Mouse (Mus musculus) stomach, embryonic 16.5 days (tissue): Measurements from ENCODE around the gene Defb36. TPM values are rescaled to one million over a fixed set of nuclear protein-coding genes. Genes with fewer than 3 reads are reported as not detected.

ENCODE experiments used
- ATAC-seq: fragments of 200-750 bp; cut with Nextera tagmentation; 2 replicates; pipeline ENCODE4 v1.8.0; 2017; ENCODE audit warnings: moderate number of reproducible peaks, moderate TSS enrichment; ENCODE audit not compliant: insufficient read depth, low FRiP score
- H3K27ac ChIP-seq: fragments of 300-500 bp; sonication (generic); 2 replicates; pipeline ENCODE4 v1.5.1; 2014; ENCODE audit warnings: low read length
- H3K27me3 ChIP-seq: fragments of 300-500 bp; sonication (generic); 2 replicates; pipeline ENCODE4 v1.6.1; 2014; ENCODE audit warnings: low read length, control low read depth, mixed read lengths; ENCODE audit not compliant: control insufficient read depth, insufficient read depth
- H3K36me3 ChIP-seq: fragments of 300-500 bp; sonication (generic); 2 replicates; pipeline ENCODE4 v1.6.1; 2014; ENCODE audit warnings: low read length; ENCODE audit not compliant: control insufficient read depth, insufficient read depth
- H3K4me1 ChIP-seq: fragments of 300-500 bp; sonication (generic); 2 replicates; pipeline ENCODE4 v1.6.1; 2014; ENCODE audit warnings: low read length, control low read depth, mixed read lengths; ENCODE audit not compliant: control insufficient read depth, insufficient read depth
- H3K4me2 ChIP-seq: fragments of 300-500 bp; sonication (generic); 2 replicates; pipeline ENCODE4 v1.6.1; 2014; ENCODE audit warnings: low read depth, low read length, mixed read lengths
- H3K4me3 ChIP-seq: fragments of 300-500 bp; sonication (generic); replicated peaks from 2 replicates; pipeline ENCODE4 v1.5.1; 2014; ENCODE audit warnings: mild to moderate bottlenecking, low read length
- H3K9ac ChIP-seq: fragments of 300-500 bp; sonication (generic); 2 replicates; pipeline ENCODE4 v1.6.1; 2014; ENCODE audit warnings: low read length
- H3K9me3 ChIP-seq: fragments of 300-500 bp; sonication (generic); replicated peaks from 2 replicates; pipeline ENCODE4 v1.6.1; 2016; ENCODE audit warnings: low read length, control low read depth; ENCODE audit not compliant: control insufficient read depth
- WGBS: fragments of 180-500 bp; shearing (Covaris S2); extraction: QIAGEN DNeasy Blood & Tissue Kit; methylation state at CpG from one replicate; pipeline ENCODE4 v1.1.7; 2014; 5-methylcytosine and 5-hydroxymethylcytosine counted together
- polyA plus RNA-seq: library from polyadenylated mRNA; unstranded; fragments of >200 nt; fragmentation: Nextera tagmentation; extraction: Ambion mirVana; gene quantifications from 2 replicates; pipeline ENCODE4 v1.2.1, GENCODE M21; 2015

The Defb36 gene
- polyA plus RNA-seq, 1 experiment from 2014 or later = not detected

- H3K9ac ChIP-seq = peak overlapping the region; percentile 25; the same call in 1 of the 2 replicates
- no peaks in the 10 kb centered on the region for H3K27me3 ChIP-seq
- 0 out of 2 replicates have a peak overlapping the region, but pooled peaks have one; percentile 17 for H3K4me2 ChIP-seq
- no peaks in the 10 kb centered on the region for H3K9me3 ChIP-seq
- WGBS = 20% methylated on average over 11 of the region's 11 CpGs
- H3K4me3 ChIP-seq = no peak overlapping the region
- peak; percentile 65 for ATAC-seq
- H3K36me3 ChIP-seq = no peaks in the 10 kb centered on the region
- H3K4me1 ChIP-seq = peaks cover 19% of the 10 kb centered on the region
- peak overlapping the region; percentile 96 for H3K27ac ChIP-seq
Observed at GRCm38 (mm10) chr2:152639406-152640113, 35.4 kb downstream of the Defb36 start.

- ATAC-seq = peak; percentile 73
- no peaks in the 10 kb centered on the region for H3K27me3 ChIP-seq
- no peak overlapping the region for H3K9ac ChIP-seq
- peak overlapping the region; percentile 47 for H3K27ac ChIP-seq
- peaks cover 12% of the 10 kb centered on the region; the same call in 1 of the 2 replicates for H3K4me1 ChIP-seq
- no peak overlapping the region for H3K4me2 ChIP-seq
- H3K4me3 ChIP-seq = no peak overlapping the region
- no peaks in the 10 kb centered on the region for H3K36me3 ChIP-seq
- 48% methylated on average over 10 of the region's 10 CpGs for WGBS
- H3K9me3 ChIP-seq = no peaks in the 10 kb centered on the region
Observed at GRCm38 (mm10) chr2:152652901-152653620, 48.9 kb downstream of the Defb36 start.

- no peak for ATAC-seq
- no peaks in the 10 kb centered on the region for H3K27me3 ChIP-seq
Observed at GRCm38 (mm10) chr2:152653874-152654715, 50.0 kb downstream of the Defb36 start.

GRCm38 (mm10) chr2:152657398-152657797 lies 53.3 kb downstream of the Defb36 start:
- Histone ChIP-seq H3K27me3 (no peaks in the 10 kb centered on the region), H3K27ac (no peak overlapping the region), H3K9ac (no peak overlapping the region), H3K36me3 (no peaks in the 10 kb centered on the region), H3K9me3 (no peaks in the 10 kb centered on the region), H3K4me3 (no peak overlapping the region), H3K4me2 (no peak overlapping the region), H3K4me1 (peaks cover 10% of the 10 kb centered on the region; the same call in 1 of the 2 replicates)
- ATAC-seq = no peak
- 53% methylated on average over 10 of the region's 10 CpGs for WGBS

More at GRCm38 (mm10) chr2:152653874-152654715, 50.0 kb downstream of the Defb36 start:
- H3K36me3 ChIP-seq = no peaks in the 10 kb centered on the region
- no peak overlapping the region for H3K4me3 ChIP-seq
- WGBS = 38% methylated on average over 14 of the region's 14 CpGs
- H3K4me2 ChIP-seq = no peak overlapping the region
- peaks cover 10% of the 10 kb centered on the region; the same call in 1 of the 2 replicates for H3K4me1 ChIP-seq
- 0 out of 2 replicates have a peak overlapping the region, but pooled peaks have one; percentile 21 for H3K9ac ChIP-seq
- no peaks in the 10 kb centered on the region for H3K9me3 ChIP-seq
- no peak overlapping the region for H3K27ac ChIP-seq

GRCm38 (mm10) chr2:152661163-152661562 lies 57.0 kb downstream of the Defb36 start:
- no peaks in the 10 kb centered on the region for H3K9me3 ChIP-seq
- no peak overlapping the region for H3K4me2 ChIP-seq
- 72% methylated on average over 6 of the region's 6 CpGs for whole genome bisulfite sequencing
- no peak overlapping the region for H3K9ac ChIP-seq
- no peak overlapping the region for H3K27ac ChIP-seq
- H3K4me3 ChIP-seq = no peak overlapping the region
- no peaks in the 10 kb centered on the region for H3K36me3 ChIP-seq
- no peak for ATAC-seq
- no peaks in the 10 kb centered on the region for H3K4me1 ChIP-seq
- H3K27me3 ChIP-seq = no peaks in the 10 kb centered on the region

Other genes with a start within 250 kb of the Defb36 start
- gene Nrsn2, start 227.7 kb upstream of the Defb36 start, polyA plus RNA-seq = 1.8 and 2.3 TPM in 2 replicates
- gene Sox12, start 206.3 kb upstream of the Defb36 start, polyA plus RNA-seq = 4.5 and 5.2 TPM in 2 replicates
- gene Zcchc3, start 189.3 kb upstream of the Defb36 start, polyA plus RNA-seq = 17.1 and 19.9 TPM in 2 replicates
- gene 6820408C15Rik, start 188.7 kb upstream of the Defb36 start, polyA plus RNA-seq = 0.26 and 0.79 TPM in 2 replicates
- not detected in 2 replicates for gene Defb23, start 139.7 kb upstream of the Defb36 start, polyA plus RNA-seq
- not detected in 2 replicates for gene Defb20, start 127.3 kb upstream of the Defb36 start, polyA plus RNA-seq
- not detected in 2 replicates for gene Defb22, start 114.2 kb upstream of the Defb36 start, polyA plus RNA-seq
- not detected in 2 replicates for gene Defb26, start 92.6 kb upstream of the Defb36 start, polyA plus RNA-seq
- gene Defb28, start 86.1 kb upstream of the Defb36 start, polyA plus RNA-seq = not detected in 2 replicates
- gene Defb29, start 64.2 kb upstream of the Defb36 start, polyA plus RNA-seq = not detected in 2 replicates
- not detected in 2 replicates for gene Gm17416, start 35.0 kb upstream of the Defb36 start, polyA plus RNA-seq
- not detected in 2 replicates for gene Defb21, start 31.6 kb upstream of the Defb36 start, polyA plus RNA-seq
- not detected in 2 replicates for gene Defb19, start 24.0 kb upstream of the Defb36 start, polyA plus RNA-seq
- gene Defb45, start 4.9 kb upstream of the Defb36 start, polyA plus RNA-seq = not detected in 2 replicates
- 0.62 and 1.4 TPM in 2 replicates for gene Defb25, start 18.7 kb downstream of the Defb36 start, polyA plus RNA-seq
- gene Rem1, start 22.6 kb downstream of the Defb36 start, polyA plus RNA-seq = 20.0 and 20.6 TPM in 2 replicates
- gene H13, start 65.1 kb downstream of the Defb36 start, polyA plus RNA-seq = 121 and 128 TPM in 2 replicates
- gene Mcts2, start 82.7 kb downstream of the Defb36 start, polyA plus RNA-seq = 24.0 and 25.2 TPM in 2 replicates
- 125 and 145 TPM in 2 replicates for gene Id1, start 131.9 kb downstream of the Defb36 start, polyA plus RNA-seq
- 21.3 and 23.9 TPM in 2 replicates for gene Cox4i2, start 149.8 kb downstream of the Defb36 start, polyA plus RNA-seq
- 78.1 and 88.8 TPM in 2 replicates for gene Bcl2l1, start 227.4 kb downstream of the Defb36 start, polyA plus RNA-seq
- gene Tpx2, start 243.6 kb downstream of the Defb36 start, polyA plus RNA-seq = 59.8 and 60.6 TPM in 2 replicates